Mouse (Mus musculus): Measurements from ENCODE around the gene Desi2. TPM values are rescaled to one million over a fixed set of nuclear protein-coding genes. Genes with fewer than 3 reads are reported as not detected.
"Not testable (repeated sequence)": the region's sequence is repeated elsewhere in the genome, so short reads cannot be mapped to it uniquely, and the experiment has no call there.

Gene Desi2
- polyA plus RNA-seq, 1 experiment, result 6.4 TPM

DNA sequence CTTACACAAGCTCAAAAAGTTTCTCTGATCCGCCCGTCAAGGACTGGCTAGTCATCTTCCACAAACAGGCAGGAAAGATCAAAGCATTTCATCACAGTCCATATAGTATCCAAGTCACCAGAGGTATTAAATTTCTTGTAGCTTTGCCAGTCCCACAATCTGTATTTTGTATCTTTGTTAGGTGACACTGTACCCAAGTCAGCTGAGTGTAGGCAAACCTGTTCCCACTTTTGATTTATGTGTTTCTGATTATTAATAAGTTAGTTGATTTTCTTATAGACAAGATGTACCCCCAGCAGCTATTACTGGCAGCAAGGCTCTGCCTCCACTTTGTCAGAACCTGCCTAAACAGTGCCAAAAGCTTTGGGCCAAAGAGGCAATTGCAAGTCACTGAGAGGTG is 71.6 kb downstream of the Desi2 start:
- H3K4me1 ChIP-seq (ENCODE audit: control insufficient read depth, insufficient read depth, low read length), result no peaks in the 10 kb centered on the region
- no peaks in the 10 kb centered on the region for H3K36me3 ChIP-seq (ENCODE audit: control insufficient read depth, insufficient read depth, low read length)
- no peak overlapping the region for H3K27ac ChIP-seq (ENCODE audit: insufficient read depth, low read depth, low read length)
- H3K4me3 ChIP-seq (ENCODE audit: insufficient read depth, low read depth, low read length), result no peak overlapping the region
- TF ChIP-seq CTCF (conservative IDR thresholded peaks at IDR 0.05; ENCODE audit: insufficient read depth, insufficient read length, low read depth, low read length), result no peak
- TF ChIP-seq POLR2A (IDR thresholded peaks at IDR 0.05; ENCODE audit: low read depth, low read length), result no peak
- H3K27me3 ChIP-seq (replicated peaks; ENCODE audit: control insufficient read depth, insufficient read depth, low read length), result no peaks in the 10 kb centered on the region
- no peak for DNase-seq
- 84% methylated on average over 2 of the region's 2 CpGs for WGBS

GRCm38 (mm10) chr1:178265381-178265780 is 78.2 kb downstream of the Desi2 start:
- not testable (repeated sequence) for H3K4me1 ChIP-seq (ENCODE audit: control insufficient read depth, insufficient read depth, low read length); H3K27ac ChIP-seq (ENCODE audit: insufficient read depth, low read depth, low read length); DNase-seq; H3K27me3 ChIP-seq (replicated peaks; ENCODE audit: control insufficient read depth, insufficient read depth, low read length); H3K36me3 ChIP-seq (ENCODE audit: control insufficient read depth, insufficient read depth, low read length); H3K4me3 ChIP-seq (ENCODE audit: insufficient read depth, low read depth, low read length)
- WGBS, result 97% methylated on average over 3 of the region's 3 CpGs

DNA sequence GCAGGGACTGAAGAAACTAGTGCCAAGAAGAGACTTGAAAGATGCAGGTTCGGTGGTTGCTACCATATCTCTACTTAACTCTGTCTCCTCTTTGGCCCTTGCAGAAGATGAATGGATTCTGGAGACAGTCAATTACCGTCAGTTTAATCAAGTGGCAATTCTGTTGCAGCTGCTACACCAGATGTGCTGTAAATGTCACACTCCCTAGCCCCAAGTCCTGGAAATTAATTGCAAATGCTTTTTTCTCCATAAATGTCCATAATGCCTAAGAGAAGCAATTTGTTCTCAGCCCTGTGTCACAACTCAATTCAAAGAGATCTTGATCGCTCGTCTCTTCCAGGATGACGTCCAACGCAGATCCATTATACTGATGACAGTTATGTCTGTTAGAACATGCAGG is 83.4 kb downstream of the Desi2 start:
- Histone ChIP-seq H3K4me1 (ENCODE audit: control insufficient read depth, insufficient read depth, low read length) (peaks cover 2% of the 10 kb centered on the region), H3K36me3 (ENCODE audit: control insufficient read depth, insufficient read depth, low read length) (no peaks in the 10 kb centered on the region), H3K4me3 (ENCODE audit: insufficient read depth, low read depth, low read length) (no peak overlapping the region), H3K27me3 (replicated peaks; ENCODE audit: control insufficient read depth, insufficient read depth, low read length) (no peaks in the 10 kb centered on the region; the same call in 1 of the 2 replicates), H3K27ac (ENCODE audit: insufficient read depth, low read depth, low read length) (no peak overlapping the region)
- DNase-seq, result no peak
- TF ChIP-seq CTCF (conservative IDR thresholded peaks at IDR 0.05; ENCODE audit: insufficient read depth, insufficient read length, low read depth, low read length) (no peak), POLR2A (IDR thresholded peaks at IDR 0.05; ENCODE audit: low read depth, low read length) (no peak)
- 77% methylated on average over 6 of the region's 6 CpGs for WGBS

DNA sequence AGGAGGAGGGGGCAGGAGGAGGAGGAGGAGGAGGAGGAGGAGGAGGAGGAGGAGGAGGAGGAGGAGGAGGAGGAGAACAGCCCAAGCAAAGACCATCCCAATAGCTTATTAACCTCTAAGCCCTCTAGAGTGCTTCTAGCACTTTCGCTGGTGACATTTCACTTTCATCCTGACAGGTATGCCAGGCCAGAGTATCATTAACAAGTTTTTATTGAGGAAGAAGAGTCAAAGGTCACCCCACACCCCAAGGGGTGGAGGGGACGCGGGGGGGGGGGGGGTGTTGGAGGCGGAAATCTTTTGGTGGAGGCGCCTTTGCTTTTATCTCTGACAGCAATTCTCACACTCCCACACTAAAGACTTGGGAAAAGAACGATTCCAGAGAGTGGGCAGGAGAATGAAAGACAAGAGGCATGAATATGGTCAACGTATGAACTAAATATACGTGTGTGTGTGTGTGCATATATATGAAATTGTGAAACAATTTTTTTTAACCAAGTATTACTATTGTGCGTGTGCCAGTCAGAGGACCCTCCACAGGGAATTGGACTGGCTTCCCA is 88.0 kb downstream of the Desi2 start:
- WGBS, result 18% methylated on average over 9 of the region's 9 CpGs
- Histone ChIP-seq H3K36me3 (ENCODE audit: control insufficient read depth, insufficient read depth, low read length) (no peaks in the 10 kb centered on the region), H3K4me3 (ENCODE audit: insufficient read depth, low read depth, low read length) (no peak overlapping the region), H3K27me3 (replicated peaks; ENCODE audit: control insufficient read depth, insufficient read depth, low read length) (no peaks in the 10 kb centered on the region; the same call in 1 of the 2 replicates), H3K4me1 (ENCODE audit: control insufficient read depth, insufficient read depth, low read length) (peaks cover 5% of the 10 kb centered on the region), H3K27ac (ENCODE audit: insufficient read depth, low read depth, low read length) (no peak overlapping the region)
- DNase-seq, result peak; percentile 8
- TF ChIP-seq CTCF (conservative IDR thresholded peaks at IDR 0.05; ENCODE audit: insufficient read depth, insufficient read length, low read depth, low read length) (no peak), POLR2A (IDR thresholded peaks at IDR 0.05; ENCODE audit: low read depth, low read length) (no peak)

DNA sequence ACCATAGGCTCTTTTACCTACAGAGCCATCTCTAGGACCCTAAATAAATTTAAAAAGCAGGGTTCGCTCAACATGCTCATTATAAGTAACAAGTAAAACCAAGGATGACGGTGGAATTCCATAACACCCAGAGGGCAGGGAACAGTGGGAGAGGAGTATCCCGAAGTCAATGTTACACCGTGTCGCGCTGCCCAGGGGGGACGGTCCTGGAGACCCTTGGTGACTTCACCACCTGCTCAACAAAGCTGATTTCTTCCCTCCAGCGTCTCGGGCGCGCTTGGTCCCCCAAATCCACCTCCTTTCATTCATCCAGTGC is 88.5 kb downstream of the Desi2 start:
- H3K27me3 ChIP-seq (replicated peaks; ENCODE audit: control insufficient read depth, insufficient read depth, low read length), result no peaks in the 10 kb centered on the region; the same call in 1 of the 2 replicates
- H3K4me3 ChIP-seq (ENCODE audit: insufficient read depth, low read depth, low read length), result peak overlapping the region; percentile 68
- H3K4me1 ChIP-seq (ENCODE audit: control insufficient read depth, insufficient read depth, low read length), result peaks cover 5% of the 10 kb centered on the region
- WGBS, result 4% methylated on average over 11 of the region's 11 CpGs
- no peak for DNase-seq
- H3K36me3 ChIP-seq (ENCODE audit: control insufficient read depth, insufficient read depth, low read length), result no peaks in the 10 kb centered on the region
- no peak overlapping the region for H3K27ac ChIP-seq (ENCODE audit: insufficient read depth, low read depth, low read length)
- no peak for TF ChIP-seq CTCF (conservative IDR thresholded peaks at IDR 0.05; ENCODE audit: insufficient read depth, insufficient read length, low read depth, low read length)
- no peak for TF ChIP-seq POLR2A (IDR thresholded peaks at IDR 0.05; ENCODE audit: low read depth, low read length)

DNA sequence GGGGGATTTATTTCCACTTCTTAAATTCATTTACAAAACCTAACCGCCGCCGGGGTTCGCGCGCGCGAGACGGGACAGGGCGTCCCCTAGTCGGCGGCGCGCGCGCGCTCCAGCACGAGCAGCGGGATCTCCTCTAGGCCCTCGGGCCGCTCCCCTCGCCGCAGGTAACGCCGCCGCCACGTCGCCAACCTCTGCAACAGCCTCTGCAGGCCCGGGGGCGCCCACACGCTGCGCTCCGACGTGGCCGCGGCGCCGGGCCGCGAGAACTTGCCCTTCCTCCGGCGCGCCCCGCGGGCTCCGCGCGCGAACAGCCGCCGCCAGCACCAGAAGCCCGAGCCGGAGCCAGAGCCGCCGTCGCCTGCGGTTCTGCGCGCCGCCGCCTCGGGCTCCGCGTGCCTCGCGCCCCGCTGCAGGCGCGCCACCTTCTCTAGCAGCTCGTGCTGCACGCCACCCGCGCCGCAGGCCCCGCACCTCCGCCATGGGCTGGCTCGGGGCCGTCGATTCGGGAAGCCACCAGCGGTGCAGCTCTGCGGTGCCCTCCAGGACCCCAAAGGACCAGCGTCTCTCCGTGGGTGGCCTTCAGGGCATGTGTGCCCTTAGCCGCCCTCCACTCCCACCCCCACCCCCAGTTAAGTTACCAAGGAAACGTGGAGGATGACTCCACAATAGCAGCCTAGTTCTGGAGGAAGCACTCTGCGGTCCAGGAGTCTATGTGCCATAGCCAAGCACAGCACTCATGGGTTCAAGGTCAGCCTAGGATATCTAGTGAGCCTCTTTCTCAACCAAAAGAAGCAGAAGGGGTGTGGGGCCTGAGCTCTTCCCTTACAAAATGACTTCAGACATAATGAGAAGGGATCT is 89.1 kb downstream of the Desi2 start:
- Histone ChIP-seq H3K4me3 (ENCODE audit: insufficient read depth, low read depth, low read length) (peak overlapping the region; percentile 68), H3K36me3 (ENCODE audit: control insufficient read depth, insufficient read depth, low read length) (no peaks in the 10 kb centered on the region), H3K27ac (ENCODE audit: insufficient read depth, low read depth, low read length) (no peak overlapping the region), H3K27me3 (replicated peaks; ENCODE audit: control insufficient read depth, insufficient read depth, low read length) (no peaks in the 10 kb centered on the region; the same call in 1 of the 2 replicates), H3K4me1 (ENCODE audit: control insufficient read depth, insufficient read depth, low read length) (peaks cover 5% of the 10 kb centered on the region)
- 2% methylated on average over 87 of the region's 87 CpGs for WGBS
- TF ChIP-seq POLR2A (IDR thresholded peaks at IDR 0.05; ENCODE audit: low read depth, low read length) (no peak), CTCF (conservative IDR thresholded peaks at IDR 0.05; ENCODE audit: insufficient read depth, insufficient read length, low read depth, low read length) (no peak)
- DNase-seq, result peak; percentile 41

DNA sequence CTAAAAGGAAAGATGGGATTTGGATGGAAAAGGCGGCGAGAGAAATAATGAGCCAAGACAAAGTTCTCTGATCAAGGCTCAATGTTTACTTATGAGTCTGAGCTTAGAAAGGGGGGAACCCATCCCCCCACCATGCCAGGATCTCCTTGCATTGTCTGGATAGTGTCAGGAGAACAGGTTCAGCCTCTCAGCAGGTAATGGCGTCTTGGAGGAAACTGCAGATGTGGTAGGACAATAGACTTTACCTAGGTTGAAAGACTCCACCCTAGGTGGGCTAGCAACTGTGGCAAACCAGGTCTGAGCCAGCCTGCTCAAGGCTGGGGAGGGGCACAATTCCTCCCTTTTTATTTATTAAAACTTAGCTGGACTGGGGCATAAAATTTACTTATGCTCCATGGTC is 96.1 kb downstream of the Desi2 start:
- WGBS, result 94% methylated on average over 3 of the region's 3 CpGs

More for the DNA sequence above, 96.1 kb downstream of the Desi2 start:
- not testable (repeated sequence) for H3K27me3 ChIP-seq (replicated peaks; ENCODE audit: control insufficient read depth, insufficient read depth, low read length); DNase-seq; H3K4me1 ChIP-seq (ENCODE audit: control insufficient read depth, insufficient read depth, low read length); H3K27ac ChIP-seq (ENCODE audit: insufficient read depth, low read depth, low read length); H3K36me3 ChIP-seq (ENCODE audit: control insufficient read depth, insufficient read depth, low read length); H3K4me3 ChIP-seq (ENCODE audit: insufficient read depth, low read depth, low read length)

Measured in kidney, adult 2 months (tissue).